Mouse (Mus musculus): ENCODE data around the gene Renbp. TPM values are rescaled to one million over a fixed set of nuclear protein-coding genes. Genes with fewer than 3 reads are reported as not detected.

Renbp gene
- polyA plus RNA-seq, 1 experiment from 2014 or later: 21.2 TPM

DNA sequence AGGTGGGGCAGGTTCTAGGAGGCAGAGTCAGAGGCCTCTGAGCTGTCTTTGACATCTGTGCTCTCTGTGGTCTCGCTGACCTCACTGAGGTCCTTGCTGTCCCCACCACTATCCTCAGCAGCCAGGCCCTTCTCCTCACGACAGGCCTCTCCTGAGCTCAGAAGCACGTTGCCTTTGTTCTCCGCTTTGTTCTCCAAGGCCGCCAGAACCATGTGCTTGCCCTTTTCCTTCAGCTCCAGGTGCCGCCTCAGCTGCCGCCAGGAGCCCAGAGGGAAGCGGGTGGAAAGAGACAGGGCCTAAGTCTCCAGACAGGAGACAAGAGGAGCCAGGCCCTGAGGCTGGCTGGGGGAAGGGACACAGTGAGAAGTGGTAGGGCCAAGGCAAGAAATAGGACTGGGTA lies 13.7 kb downstream of the Renbp start:
- H3K4me1 ChIP-seq: peaks cover 30% of the 10 kb centered on the region
- no peak overlapping the region for H3K4me2 ChIP-seq
- H3K27ac ChIP-seq: no peak overlapping the region
- H3K36me3 ChIP-seq: peaks cover 37% of the 10 kb centered on the region
- no peaks in the 10 kb centered on the region for H3K9me3 ChIP-seq (replicated peaks)
- 80% methylated on average over 8 of the region's 8 CpGs for WGBS (ENCODE audit: insufficient replicate concordance)
- H3K4me3 ChIP-seq: no peak overlapping the region
- H3K27me3 ChIP-seq (replicated peaks): 0 out of 2 replicates have a peak, but pooled peaks cover 5% of the 10 kb centered on the region
- H3K9ac ChIP-seq: no peak overlapping the region
- no peak for ATAC-seq

GRCm38 (mm10) chrX:73914827-73915703 lies 15.6 kb downstream of the Renbp start:
- WGBS (ENCODE audit: insufficient replicate concordance): 14% methylated on average over 31 of the region's 31 CpGs
- Histone ChIP-seq H3K27me3 (replicated peaks) (no peaks in the 10 kb centered on the region), H3K36me3 (peaks cover 36% of the 10 kb centered on the region), H3K9me3 (replicated peaks) (no peaks in the 10 kb centered on the region), H3K27ac (peak overlapping the region; percentile 82), H3K4me3 (peak overlapping the region; percentile 48), H3K9ac (peak overlapping the region; percentile 46; the same call in 1 of the 2 replicates), H3K4me2 (peak overlapping the region; percentile 74), H3K4me1 (peaks cover 46% of the 10 kb centered on the region)
- peak; percentile 96 for ATAC-seq

DNA sequence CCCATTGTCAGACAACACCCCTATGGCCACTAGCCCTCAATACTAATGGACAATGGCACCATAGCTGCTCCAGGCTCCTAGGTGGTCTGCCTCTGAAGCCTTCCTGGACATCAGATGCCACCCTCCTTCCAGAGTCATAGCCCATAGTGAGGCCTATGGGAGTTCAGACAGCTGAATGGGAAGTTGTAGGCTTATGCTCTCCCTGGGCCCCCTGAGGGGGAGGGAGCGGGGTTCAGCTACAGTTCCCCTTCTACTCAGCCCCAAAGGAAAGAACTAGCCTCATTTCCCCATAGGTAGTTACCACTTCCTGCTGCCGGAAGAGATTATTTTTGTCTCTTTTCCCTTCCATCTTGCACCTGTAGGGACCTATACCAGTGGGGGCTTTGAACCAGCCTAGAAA lies 19.1 kb downstream of the Renbp start:
- H3K27ac ChIP-seq: peak overlapping the region; percentile 80
- peaks cover under 1% of the 10 kb centered on the region for H3K36me3 ChIP-seq
- WGBS (ENCODE audit: insufficient replicate concordance): 46% methylated on average over 2 of the region's 2 CpGs
- H3K4me2 ChIP-seq: peak overlapping the region; percentile 79
- H3K9ac ChIP-seq: no peak overlapping the region
- H3K27me3 ChIP-seq (replicated peaks): no peaks in the 10 kb centered on the region
- H3K4me3 ChIP-seq: no peak overlapping the region
- peaks cover 52% of the 10 kb centered on the region for H3K4me1 ChIP-seq
- ATAC-seq: no peak
- H3K9me3 ChIP-seq (replicated peaks): no peaks in the 10 kb centered on the region

GRCm38 (mm10) chrX:73911156-73911555 lies 19.5 kb downstream of the Renbp start:
- Histone ChIP-seq H3K4me3 (peak overlapping the region; percentile 50), H3K36me3 (no peaks in the 10 kb centered on the region), H3K4me2 (peak overlapping the region; percentile 79), H3K9ac (peak overlapping the region; percentile 61), H3K27me3 (replicated peaks) (no peaks in the 10 kb centered on the region), H3K4me1 (peaks cover 50% of the 10 kb centered on the region), H3K27ac (peak overlapping the region; percentile 80), H3K9me3 (replicated peaks) (no peaks in the 10 kb centered on the region)
- WGBS (ENCODE audit: insufficient replicate concordance): 30% methylated on average over 19 of the region's 26 CpGs
- ATAC-seq: peak; percentile 31; the same call in 1 of the 2 replicates

DNA sequence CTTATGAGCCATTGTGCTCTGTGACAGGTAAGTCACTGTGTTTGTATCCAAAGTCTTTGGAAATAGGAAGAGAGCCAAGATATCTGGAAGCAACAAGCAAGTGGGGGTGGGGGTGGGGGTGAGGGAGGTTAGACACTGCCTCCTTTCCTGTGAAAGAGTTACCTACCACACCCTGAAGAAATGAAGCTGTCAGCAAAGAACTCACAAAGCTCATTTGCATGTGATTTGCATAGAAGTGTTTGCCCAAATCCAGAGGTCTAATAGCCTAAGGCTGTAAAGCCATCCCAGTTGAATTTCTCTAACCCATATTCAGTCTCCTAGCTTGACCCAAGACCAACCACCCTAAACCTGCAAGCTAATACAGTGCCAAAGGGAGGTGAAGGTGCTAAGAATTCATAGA lies 20.2 kb downstream of the Renbp start:
- Histone ChIP-seq H3K27ac (peak overlapping the region; percentile 80), H3K9me3 (replicated peaks) (no peaks in the 10 kb centered on the region), H3K4me3 (peak overlapping the region; percentile 50), H3K9ac (peak overlapping the region; percentile 61), H3K4me1 (peaks cover 44% of the 10 kb centered on the region), H3K36me3 (peaks cover 7% of the 10 kb centered on the region; the same call in 1 of the 2 replicates), H3K4me2 (peak overlapping the region; percentile 79), H3K27me3 (replicated peaks) (no peaks in the 10 kb centered on the region)
- ATAC-seq: no peak

DNA sequence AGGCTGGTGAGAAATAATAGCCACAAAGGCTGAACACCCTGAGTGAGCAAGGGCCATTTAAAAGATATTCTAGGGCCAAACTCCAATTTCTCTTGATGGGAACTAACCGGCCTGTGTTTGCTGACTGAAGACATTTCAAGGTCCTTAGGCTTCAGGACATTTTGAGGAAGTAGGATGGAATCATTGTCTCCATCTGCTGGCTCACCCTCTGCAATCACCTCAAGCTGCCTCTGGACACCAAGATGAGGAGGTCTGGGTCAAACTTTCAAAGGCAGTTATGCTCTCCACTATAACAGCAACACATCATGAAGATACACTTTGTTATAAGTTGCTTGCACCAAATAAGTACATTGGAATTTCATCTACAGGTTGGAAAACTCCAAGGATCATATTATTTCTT lies 20.6 kb downstream of the Renbp start:
- H3K27me3 ChIP-seq (replicated peaks): no peaks in the 10 kb centered on the region
- H3K4me1 ChIP-seq: peaks cover 43% of the 10 kb centered on the region
- peaks cover 9% of the 10 kb centered on the region; the same call in 1 of the 2 replicates for H3K36me3 ChIP-seq
- 0 out of 2 replicates have a peak overlapping the region, but pooled peaks have one; percentile 61 for H3K9ac ChIP-seq
- H3K9me3 ChIP-seq (replicated peaks): no peaks in the 10 kb centered on the region
- ATAC-seq: no peak
- peak overlapping the region; percentile 79 for H3K4me2 ChIP-seq
- WGBS (ENCODE audit: insufficient replicate concordance): 25% methylated on average over 1 of the region's 1 CpGs
- 0 out of 2 replicates have a peak overlapping the region, but pooled peaks have one; percentile 80 for H3K27ac ChIP-seq
- H3K4me3 ChIP-seq: peak overlapping the region; percentile 50

GRCm38 (mm10) chrX:73897959-73898358 lies 32.7 kb downstream of the Renbp start:
- H3K4me1 ChIP-seq: no peaks in the 10 kb centered on the region

DNA sequence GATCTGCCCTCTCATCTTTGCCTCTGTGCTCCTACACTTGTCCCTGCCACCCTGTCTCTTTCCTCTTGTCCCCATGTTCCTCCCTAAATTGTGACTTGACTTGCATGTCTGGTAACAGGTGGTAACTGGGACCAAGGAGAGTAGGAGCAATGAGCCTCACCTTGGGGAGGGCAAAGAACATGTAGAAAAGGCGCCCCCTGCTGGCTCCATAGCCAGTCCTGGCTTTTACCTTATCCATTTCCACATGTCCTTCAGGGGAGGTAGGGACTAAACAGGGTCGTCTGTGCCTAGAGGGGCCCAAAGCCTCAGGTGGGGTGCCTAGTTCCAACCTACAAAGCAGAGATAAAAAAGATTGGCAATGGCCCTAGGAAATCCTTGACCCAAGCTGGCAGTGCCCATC lies 34.9 kb downstream of the Renbp start, which contains the start of gene L1cam:
TSS of gene L1cam (minus strand) at position 387 of the 400 bp plus-strand sequence.
- Histone ChIP-seq H3K27me3 (replicated peaks) (0 out of 2 replicates have a peak, but pooled peaks cover 5% of the 10 kb centered on the region), H3K27ac (no peak within 1 kb of the TSS), H3K4me1 (no peaks in the 10 kb centered on the region), H3K9me3 (replicated peaks) (no peaks in the 10 kb centered on the region), H3K36me3 (no peaks in the 10 kb centered on the region), H3K9ac (no peak within 1 kb of the TSS), H3K4me2 (no peak within 1 kb of the TSS), H3K4me3 (no peak within 1 kb of the TSS)
- 14% methylated on average over 2 of the region's 2 CpGs for WGBS (ENCODE audit: insufficient replicate concordance)
- no peak for ATAC-seq

More at GRCm38 (mm10) chrX:73897959-73898358, 32.7 kb downstream of the Renbp start:
- ATAC-seq: no peak
- Histone ChIP-seq H3K27me3 (replicated peaks) (no peaks in the 10 kb centered on the region), H3K36me3 (no peaks in the 10 kb centered on the region), H3K9me3 (replicated peaks) (no peaks in the 10 kb centered on the region), H3K4me3 (no peak overlapping the region), H3K27ac (no peak overlapping the region), H3K4me2 (no peak overlapping the region), H3K9ac (no peak overlapping the region)
- 56% methylated on average over 3 of the region's 3 CpGs for WGBS (ENCODE audit: insufficient replicate concordance)

DNA sequence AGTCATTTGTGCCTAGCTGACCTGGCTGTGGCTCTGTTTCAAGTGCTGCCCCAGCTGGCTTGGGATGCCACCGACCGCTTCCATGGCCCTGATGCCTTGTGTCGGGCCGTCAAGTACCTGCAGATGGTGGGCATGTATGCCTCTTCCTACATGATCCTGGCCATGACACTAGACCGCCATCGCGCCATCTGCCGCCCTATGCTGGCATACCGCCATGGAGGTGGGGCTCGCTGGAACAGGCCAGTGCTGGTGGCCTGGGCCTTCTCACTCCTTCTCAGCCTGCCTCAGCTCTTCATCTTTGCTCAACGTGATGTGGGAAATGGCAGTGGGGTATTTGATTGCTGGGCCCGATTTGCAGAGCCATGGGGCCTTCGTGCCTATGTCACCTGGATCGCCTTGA lies 37.8 kb downstream of the Renbp start:
- Histone ChIP-seq H3K4me3 (no peak overlapping the region), H3K4me1 (no peaks in the 10 kb centered on the region), H3K9ac (no peak overlapping the region), H3K27me3 (replicated peaks) (0 out of 2 replicates have a peak, but pooled peaks cover 5% of the 10 kb centered on the region), H3K27ac (no peak overlapping the region), H3K36me3 (no peaks in the 10 kb centered on the region), H3K9me3 (replicated peaks) (no peaks in the 10 kb centered on the region), H3K4me2 (no peak overlapping the region)
- 83% methylated on average over 14 of the region's 14 CpGs for WGBS (ENCODE audit: insufficient replicate concordance)
- no peak for ATAC-seq

DNA sequence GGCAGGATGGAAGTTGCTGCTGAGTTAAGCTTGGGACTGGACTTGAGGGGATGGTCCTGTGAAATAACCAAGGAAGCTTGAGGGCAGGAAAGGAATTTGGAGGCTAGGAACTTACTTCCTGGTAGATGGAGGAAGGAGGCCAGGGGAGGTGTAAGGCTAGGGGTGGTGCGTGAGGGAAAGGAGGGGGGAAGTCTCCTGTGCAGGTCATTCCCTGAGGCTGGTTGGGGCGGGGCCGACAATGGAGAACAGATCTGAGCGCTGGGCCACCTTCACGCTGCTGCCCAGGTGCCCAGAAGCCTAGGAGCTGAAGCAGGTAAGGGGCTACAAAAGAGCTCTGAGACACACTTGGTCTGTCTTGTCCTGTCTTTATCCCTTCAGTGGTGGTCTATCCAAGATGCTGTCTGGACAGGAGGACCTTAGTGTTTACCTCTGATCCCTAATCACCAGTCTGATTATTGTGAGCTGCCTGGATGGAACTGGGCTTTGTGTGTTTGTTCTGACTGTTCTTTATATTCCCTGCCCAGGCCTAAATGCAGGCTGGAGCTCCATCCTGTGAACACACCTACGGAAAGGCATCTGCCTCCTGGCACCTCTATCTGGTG lies 39.0 kb downstream of the Renbp start, which contains the start of gene Avpr2:
TSS of gene Avpr2 (plus strand) at position 552 of the 602 bp plus-strand sequence.
- 42% methylated on average over 6 of the region's 6 CpGs for whole genome bisulfite sequencing (ENCODE audit: insufficient replicate concordance)
- H3K9me3 ChIP-seq (replicated peaks): no peaks in the 10 kb centered on the region

DNA sequence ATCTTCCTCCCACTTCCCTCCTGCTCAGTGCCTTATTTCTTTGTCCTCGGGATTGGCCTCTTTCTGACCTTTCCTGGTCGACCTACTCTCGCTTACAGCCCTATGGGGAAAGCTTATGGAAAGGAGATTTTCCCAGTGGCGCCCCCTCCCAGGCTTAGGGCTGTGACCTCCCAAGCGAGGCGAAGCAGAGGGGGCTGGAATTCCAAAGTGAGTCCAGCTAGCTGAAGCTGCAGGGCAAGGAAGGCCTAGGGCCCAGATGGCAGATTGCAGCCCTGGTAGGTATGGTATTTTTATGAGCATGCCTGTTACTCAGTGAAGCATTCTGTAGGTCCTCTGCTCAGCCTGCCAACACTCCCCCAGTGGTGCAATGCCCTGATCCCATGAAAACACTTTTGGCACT lies 49.2 kb downstream of the Renbp start:
- H3K9me3 ChIP-seq (replicated peaks): no peaks in the 10 kb centered on the region
- no peak for ATAC-seq
- H3K36me3 ChIP-seq: no peaks in the 10 kb centered on the region
- peaks cover 6% of the 10 kb centered on the region; the same call in 1 of the 2 replicates for H3K4me1 ChIP-seq
- peaks cover 50% of the 10 kb centered on the region for H3K27me3 ChIP-seq (replicated peaks)
- H3K4me3 ChIP-seq: no peak overlapping the region
- H3K9ac ChIP-seq: no peak overlapping the region
- no peak overlapping the region for H3K4me2 ChIP-seq
- WGBS (ENCODE audit: insufficient replicate concordance): 36% methylated on average over 6 of the region's 6 CpGs
- H3K27ac ChIP-seq: no peak overlapping the region

More for the DNA sequence above, 39.0 kb downstream of the Renbp start, which contains the start of gene Avpr2:
- no peak within 1 kb of the TSS for H3K4me2 ChIP-seq
- H3K27ac ChIP-seq: no peak within 1 kb of the TSS
- no peak within 1 kb of the TSS for H3K9ac ChIP-seq
- no peak for ATAC-seq
- H3K4me3 ChIP-seq: no peak within 1 kb of the TSS
- no peaks in the 10 kb centered on the region for H3K4me1 ChIP-seq
- H3K27me3 ChIP-seq (replicated peaks): 0 out of 2 replicates have a peak, but pooled peaks cover 5% of the 10 kb centered on the region
- no peaks in the 10 kb centered on the region for H3K36me3 ChIP-seq

DNA sequence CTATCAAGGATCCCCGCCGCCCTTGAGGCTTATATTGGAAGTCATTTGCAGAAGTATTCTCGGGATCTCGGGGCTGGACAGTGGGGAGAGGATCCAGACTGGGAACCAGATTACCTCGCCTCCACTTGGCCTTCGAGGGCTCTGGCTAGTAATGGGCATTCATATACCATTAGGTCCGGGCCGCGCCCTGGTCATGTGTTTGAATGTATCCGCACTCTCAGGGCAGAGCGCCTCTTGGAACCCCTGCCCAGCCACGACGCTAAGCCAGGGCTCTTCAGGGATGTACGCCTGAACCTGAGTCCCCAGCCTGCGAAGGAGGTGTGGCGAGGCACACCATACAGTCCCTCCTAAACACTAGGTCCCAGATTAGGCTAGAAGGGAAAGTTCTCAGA lies 49.6 kb downstream of the Renbp start:
- peaks cover 6% of the 10 kb centered on the region; the same call in 1 of the 2 replicates for H3K4me1 ChIP-seq
- ATAC-seq: no peak
- H3K27me3 ChIP-seq (replicated peaks): peaks cover 52% of the 10 kb centered on the region
- no peaks in the 10 kb centered on the region for H3K36me3 ChIP-seq
- peak overlapping the region; percentile 58 for H3K4me2 ChIP-seq
- no peaks in the 10 kb centered on the region for H3K9me3 ChIP-seq (replicated peaks)
- no peak overlapping the region for H3K27ac ChIP-seq
- no peak overlapping the region for H3K9ac ChIP-seq
- peak overlapping the region; percentile 21 for H3K4me3 ChIP-seq
- WGBS (ENCODE audit: insufficient replicate concordance): 26% methylated on average over 16 of the region's 16 CpGs

All from liver, embryonic 12.5 days (tissue).